Mouse (Mus musculus) heart, embryonic 16.5 days (tissue): Measurements from ENCODE around the gene Fancb. TPM values are rescaled to one million over a fixed set of nuclear protein-coding genes. Genes with fewer than 3 reads are reported as not detected.

Experiments used
- ATAC-seq: fragments of 200-750 bp; cut with Nextera tagmentation; replicated peaks from 2 replicates; pipeline ENCODE4 v1.8.0; 2017; ENCODE audit warnings: moderate number of reproducible peaks; ENCODE audit not compliant: insufficient read depth, low FRiP score; ENCODE audit errors: extremely low read depth
- H3K27ac ChIP-seq: fragments of 300-500 bp; sonication (generic); 2 replicates; pipeline ENCODE4 v1.5.1; 2014; ENCODE audit warnings: mild to moderate bottlenecking, low read length, control low read depth, moderate library complexity
- H3K27me3 ChIP-seq: fragments of 300-500 bp; sonication (generic); 2 replicates; pipeline ENCODE4 v1.6.1; 2014; ENCODE audit warnings: low read length, mixed read lengths; ENCODE audit not compliant: control insufficient read depth, insufficient read depth
- H3K36me3 ChIP-seq: fragments of 300-500 bp; sonication (generic); 2 replicates; pipeline ENCODE4 v1.6.1; 2014; ENCODE audit not compliant: control insufficient read depth, insufficient read depth
- H3K4me1 ChIP-seq: fragments of 300-500 bp; sonication (generic); 2 replicates; pipeline ENCODE4 v1.6.1; 2014; ENCODE audit warnings: low read length, mixed read lengths; ENCODE audit not compliant: control insufficient read depth, insufficient read depth
- H3K4me2 ChIP-seq: fragments of 300-500 bp; sonication (generic); 2 replicates; pipeline ENCODE4 v1.6.1; 2014; ENCODE audit warnings: low read depth, mild to moderate bottlenecking, control low read depth, low read length
- H3K4me3 ChIP-seq: fragments of 300-500 bp; sonication (generic); 2 replicates; pipeline ENCODE4 v1.5.1; 2014; ENCODE audit warnings: mild to moderate bottlenecking, control low read depth, low read length
- H3K9ac ChIP-seq: fragments of 300-500 bp; sonication (generic); 2 replicates; pipeline ENCODE4 v1.6.1; 2014; ENCODE audit warnings: low read length, control low read depth
- H3K9me3 ChIP-seq: fragments of 300-500 bp; sonication (generic); replicated peaks from 2 replicates; pipeline ENCODE4 v1.6.1; 2016; ENCODE audit warnings: low read length; ENCODE audit not compliant: control insufficient read depth
- polyA plus RNA-seq: library from polyadenylated mRNA; unstranded; fragments of >200 nt; fragmentation: Nextera tagmentation; extraction: Ambion mirVana; gene quantifications from 2 replicates; pipeline ENCODE4 v1.2.1, GENCODE M21; 2015

Fancb gene
- polyA plus RNA-seq, 1 experiment from 2014 or later = 5.4 TPM

- Histone ChIP-seq H3K4me2 (no peak within 1 kb of the TSS), H3K27ac (no peak within 1 kb of the TSS), H3K27me3 (no peaks in the 10 kb centered on the region), H3K9me3 (no peaks in the 10 kb centered on the region), H3K9ac (no peak within 1 kb of the TSS), H3K36me3 (no peaks in the 10 kb centered on the region), H3K4me1 (no peaks in the 10 kb centered on the region), H3K4me3 (no peak within 1 kb of the TSS)
- ATAC-seq = no peak
These were observed 24.5 kb downstream of the Fancb start, which contains the start of gene Gm17604 for GRCm38 (mm10) chrX:165004779-165005324. TSS of gene Gm17604 (minus strand) at chrX:165004829.

Other genes with a start within 250 kb of the Fancb start
- 10.0 and 10.6 TPM in 2 replicates for gene Mospd2, start 217 bp upstream of the Fancb start, polyA plus RNA-seq
- gene Gm17604, start 24.2 kb downstream of the Fancb start, polyA plus RNA-seq = not detected in 2 replicates